Mouse (Mus musculus) thymus, adult 2 months (tissue): Measurements from ENCODE around the gene Stk19. TPM values are rescaled to one million over a fixed set of nuclear protein-coding genes. Genes with fewer than 3 reads are reported as not detected.

Source experiments
- DNase-seq: peaks from one replicate; pipeline ENCODE4 v3.0.0; 2021
- H3K27ac ChIP-seq: fragments of 200-500 bp; 2 replicates; pipeline ENCODE4 v1.5.1; 2012; ENCODE audit warnings: low read length, control low read depth; ENCODE audit not compliant: control insufficient read depth, insufficient read depth
- H3K27me3 ChIP-seq: fragments of 200-500 bp; 2 replicates; pipeline ENCODE4 v1.6.1; 2012; ENCODE audit warnings: mild to moderate bottlenecking, low read length, moderate library complexity, mixed read lengths; ENCODE audit not compliant: control insufficient read depth, insufficient read depth
- H3K36me3 ChIP-seq: fragments of 200-500 bp; 2 replicates; pipeline ENCODE4 v1.6.1; 2012; ENCODE audit warnings: mild to moderate bottlenecking, low read length, moderate library complexity; ENCODE audit not compliant: control insufficient read depth, insufficient read depth
- H3K4me1 ChIP-seq: fragments of 200-500 bp; replicated peaks from 2 replicates; pipeline ENCODE4 v1.6.1; 2012; ENCODE audit warnings: low read length; ENCODE audit not compliant: control insufficient read depth, insufficient read depth
- H3K4me3 ChIP-seq: fragments of 200-500 bp; 2 replicates; pipeline ENCODE4 v1.5.1; 2012; ENCODE audit warnings: mild to moderate bottlenecking, low read length, control low read depth, moderate library complexity; ENCODE audit not compliant: control insufficient read depth, insufficient read depth
- CTCF ChIP-seq: fragments of 200-500 bp; IDR thresholded peaks from 2 replicates; pipeline ENCODE4 v1.5.1; 2012; ENCODE audit warnings: mild to moderate bottlenecking, control low read depth, low read length, moderate library complexity, borderline replicate concordance; ENCODE audit not compliant: control insufficient read depth, poor library complexity, insufficient read depth; ENCODE audit errors: extremely low read depth
- POLR2A ChIP-seq: fragments of 200-500 bp; IDR thresholded peaks from 2 replicates; pipeline ENCODE4 v1.6.1; 2012; ENCODE audit warnings: mild to moderate bottlenecking, low read length, control low read depth, moderate library complexity; ENCODE audit not compliant: control insufficient read depth, poor library complexity, insufficient read depth; ENCODE audit errors: extremely low read depth
- WGBS: fragments of 180-500 bp; shearing (Covaris S2); methylation state at CpG from one replicate; pipeline ENCODE4 v1.1.7; 2018; 5-methylcytosine and 5-hydroxymethylcytosine counted together
- polyA plus RNA-seq: library from polyadenylated mRNA; depleted of rRNA; stranded (reverse); fragments of >200 nt; gene quantifications from 2 replicates; pipeline ENCODE4 v1.2.3, GENCODE M21; 2012; rRNA removed

The Stk19 gene
- 62.2 and 80.8 TPM in 2 replicates for polyA plus RNA-seq

DNA sequence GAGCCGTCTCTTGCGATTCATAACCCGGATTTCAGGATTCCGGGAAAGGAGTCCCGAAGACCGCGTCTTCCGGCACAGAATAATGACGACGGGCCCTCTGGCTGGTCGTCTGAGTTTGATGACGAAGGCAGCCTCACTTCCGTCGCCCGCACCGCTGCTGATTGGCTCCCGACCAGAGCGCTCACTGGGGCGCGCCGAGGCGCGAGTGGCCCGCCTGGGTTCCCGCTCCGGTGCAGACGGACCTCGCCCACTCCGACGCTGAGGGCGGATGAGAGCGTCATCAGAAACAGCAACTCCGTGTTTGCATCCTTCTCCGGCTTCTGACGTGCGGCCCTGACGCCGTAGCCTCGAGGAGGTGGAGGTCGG, at the start of gene Stk19, which contains the start of gene Dxo:
Stk19 (minus strand) TSS at position 90 of the 366 bp plus-strand sequence.
Dxo (plus strand) TSS at position 164 of the 366 bp plus-strand sequence.
- H3K36me3 ChIP-seq = peaks cover 11% of the 10 kb centered on the region
- no peaks in the 10 kb centered on the region for H3K27me3 ChIP-seq
- H3K4me1 ChIP-seq = peaks cover 15% of the 10 kb centered on the region
- peak; percentile 92 for DNase-seq
- no peak within 1 kb of the TSS; the same call in 1 of the 2 replicates for H3K27ac ChIP-seq
- H3K4me3 ChIP-seq = peak within 1 kb of the TSS; percentile 51
- WGBS = under 1% methylated on average over 40 of the region's 40 CpGs
- peak; percentile 74; the same call in 1 of the 2 replicates for TF ChIP-seq POLR2A
- peak; percentile 60; the same call in 1 of the 2 replicates for TF ChIP-seq CTCF

DNA sequence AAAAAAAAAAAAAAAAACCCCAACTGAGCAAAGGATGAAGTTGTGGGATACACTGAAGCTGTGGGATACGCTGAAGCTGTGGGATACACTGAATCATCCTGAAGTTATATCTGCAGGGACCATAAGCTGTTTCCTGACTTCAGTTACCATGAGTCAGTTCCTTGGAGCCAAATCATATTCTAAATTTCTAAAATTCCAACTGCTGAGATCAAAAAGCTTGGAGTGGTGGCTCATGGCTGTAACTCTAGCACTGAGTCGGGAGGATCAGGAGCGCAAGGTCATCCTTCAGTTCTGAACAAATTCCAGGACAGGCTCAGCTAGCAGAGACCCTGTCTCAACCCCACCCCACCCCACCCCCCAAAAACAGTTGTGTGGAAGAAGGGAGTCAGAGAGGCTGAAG, 48.9 kb upstream of the Stk19 start:
- WGBS = 95% methylated on average over 3 of the region's 3 CpGs
- no peak overlapping the region for H3K4me3 ChIP-seq
- no peak for DNase-seq
- H3K36me3 ChIP-seq = no peaks in the 10 kb centered on the region
- H3K27ac ChIP-seq = no peak overlapping the region
- no peaks in the 10 kb centered on the region for H3K27me3 ChIP-seq
- no peak for TF ChIP-seq CTCF
- TF ChIP-seq POLR2A = no peak
- no peaks in the 10 kb centered on the region for H3K4me1 ChIP-seq

- 88% methylated on average over 6 of the region's 6 CpGs for WGBS
- H3K4me3 ChIP-seq = no peak overlapping the region
- no peak overlapping the region for H3K27ac ChIP-seq
- DNase-seq = no peak
- peaks cover 7% of the 10 kb centered on the region for H3K4me1 ChIP-seq
- H3K36me3 ChIP-seq = no peaks in the 10 kb centered on the region
- H3K27me3 ChIP-seq = no peaks in the 10 kb centered on the region
- TF ChIP-seq POLR2A (no peak), CTCF (no peak)
Observed at GRCm38 (mm10) chr17:34884704-34885103, 48.0 kb upstream of the Stk19 start.

- Histone ChIP-seq H3K4me3 (no peak overlapping the region), H3K36me3 (no peaks in the 10 kb centered on the region), H3K27me3 (no peaks in the 10 kb centered on the region), H3K27ac (no peak overlapping the region), H3K4me1 (peaks cover 9% of the 10 kb centered on the region)
- no peak for DNase-seq
- TF ChIP-seq CTCF = no peak
- no peak for TF ChIP-seq POLR2A
- WGBS = 64% methylated on average over 3 of the region's 3 CpGs
Observed at GRCm38 (mm10) chr17:34883332-34883731, 46.6 kb upstream of the Stk19 start.

- Histone ChIP-seq H3K4me1 (peaks cover 9% of the 10 kb centered on the region), H3K27ac (no peak within 1 kb of the TSS), H3K36me3 (no peaks in the 10 kb centered on the region), H3K4me3 (no peak within 1 kb of the TSS), H3K27me3 (no peaks in the 10 kb centered on the region)
- no peak for TF ChIP-seq CTCF
- no peak for TF ChIP-seq POLR2A
- 93% methylated on average over 14 of the region's 15 CpGs for WGBS
- no peak for DNase-seq
Observed at GRCm38 (mm10) chr17:34881683-34882310, 45.1 kb upstream of the Stk19 start, which contains the start of gene Gm20547. Gene Gm20547 (minus strand): TSS chr17:34882042.

GRCm38 (mm10) chr17:34881166-34881565, 44.4 kb upstream of the Stk19 start:
- DNase-seq = no peak
- no peak for TF ChIP-seq CTCF
- TF ChIP-seq POLR2A = no peak
- Histone ChIP-seq H3K36me3 (no peaks in the 10 kb centered on the region), H3K27ac (no peak overlapping the region), H3K27me3 (no peaks in the 10 kb centered on the region), H3K4me1 (peaks cover 9% of the 10 kb centered on the region), H3K4me3 (no peak overlapping the region)
